Mouse (Mus musculus): ENCODE measurements around the gene Gabra1. TPM values are rescaled to one million over a fixed set of nuclear protein-coding genes. Genes with fewer than 3 reads are reported as not detected.
A peak's percentile ranks its signal among the peaks of the same experiment; 100 is the strongest.

Gene Gabra1
- 0.03 and 0.12 TPM in 2 replicates for polyA plus RNA-seq (2015; fragmentation: Nextera tagmentation; extraction: Ambion mirVana)

DNA sequence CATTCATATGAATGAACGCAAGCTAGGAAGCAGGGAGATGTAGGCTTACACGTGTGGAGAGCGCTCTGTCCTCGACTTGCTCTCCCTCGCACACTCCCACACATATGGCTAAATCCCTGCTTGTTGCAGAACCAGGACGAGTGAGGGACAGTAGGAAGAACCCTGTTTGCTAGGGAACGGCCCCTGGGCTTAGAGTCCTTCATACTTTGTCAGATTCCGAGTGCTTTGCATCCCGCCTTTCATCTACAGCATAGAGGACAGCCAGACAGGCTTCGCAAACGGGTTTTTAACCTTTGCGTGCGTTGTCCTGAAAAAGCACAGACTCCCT lies at the start of gene Gabra1:
Gene Gabra1 (minus strand): TSS at position 106 of the 328 bp plus-strand sequence.
- Histone ChIP-seq H3K27me3 (peaks cover 20% of the 10 kb centered on the region), H3K4me3 (replicated peaks) (peak within 1 kb of the TSS; percentile 29; the same call in 1 of the 2 replicates), H3K27ac (replicated peaks) (no peak within 1 kb of the TSS), H3K4me2 (peak within 1 kb of the TSS; percentile 50), H3K4me1 (replicated peaks) (no peaks in the 10 kb centered on the region), H3K36me3 (replicated peaks) (no peaks in the 10 kb centered on the region), H3K9ac (no peak within 1 kb of the TSS), H3K9me3 (replicated peaks) (no peaks in the 10 kb centered on the region)
- WGBS (ENCODE audit: insufficient replicate concordance), result 5% methylated on average over 13 of the region's 13 CpGs
- no peak for ATAC-seq (ENCODE audit: insufficient read depth)

DNA sequence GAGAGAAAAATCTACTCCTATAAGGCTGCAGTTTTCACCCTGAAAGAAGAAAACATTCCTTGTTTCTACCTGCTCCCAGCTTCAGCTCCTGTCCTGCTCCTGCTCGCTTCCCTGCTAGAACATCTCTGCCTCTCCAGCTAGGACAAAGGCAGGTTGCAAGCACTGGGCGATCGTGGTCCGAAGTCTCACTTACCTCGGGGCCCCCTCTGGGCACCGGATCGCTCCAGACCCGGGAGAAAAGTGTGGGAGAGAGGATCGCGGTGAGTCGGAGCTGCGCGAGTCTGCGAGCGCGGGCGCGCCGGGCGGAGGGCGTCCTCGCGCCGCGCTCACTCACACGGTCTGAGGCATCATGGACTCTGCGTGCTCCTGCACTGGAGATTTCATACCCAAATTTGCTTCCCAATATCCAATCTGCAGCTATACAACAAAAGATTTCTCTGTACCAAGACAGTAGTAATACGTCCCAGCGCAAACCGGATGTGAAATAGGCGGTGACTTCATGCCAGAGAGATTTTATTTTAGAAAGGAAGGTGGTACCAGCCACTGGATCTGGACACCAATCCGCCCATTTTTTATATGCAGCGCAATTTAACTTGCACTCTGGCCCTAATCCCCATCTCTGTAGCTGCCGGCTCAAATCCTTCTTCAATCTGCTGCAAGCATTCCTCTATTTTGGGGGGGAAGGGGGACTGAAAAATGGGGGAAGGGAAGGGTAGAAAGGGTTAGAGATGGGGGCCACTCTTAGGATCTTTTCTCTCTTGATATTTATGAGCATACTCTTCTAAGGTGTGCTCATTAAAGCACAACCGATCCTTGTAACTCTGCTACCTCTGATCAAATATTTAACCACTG lies 531 bp downstream of the Gabra1 start:
- Histone ChIP-seq H3K4me3 (replicated peaks) (peak overlapping the region; percentile 29; the same call in 1 of the 2 replicates), H3K27me3 (peaks cover 20% of the 10 kb centered on the region), H3K4me1 (replicated peaks) (no peaks in the 10 kb centered on the region), H3K27ac (replicated peaks) (no peak overlapping the region), H3K36me3 (replicated peaks) (no peaks in the 10 kb centered on the region), H3K4me2 (peak overlapping the region; percentile 50), H3K9ac (no peak overlapping the region), H3K9me3 (replicated peaks) (no peaks in the 10 kb centered on the region)
- ATAC-seq (ENCODE audit: insufficient read depth), result no peak
- WGBS (ENCODE audit: insufficient replicate concordance), result 1% methylated on average over 35 of the region's 35 CpGs

DNA sequence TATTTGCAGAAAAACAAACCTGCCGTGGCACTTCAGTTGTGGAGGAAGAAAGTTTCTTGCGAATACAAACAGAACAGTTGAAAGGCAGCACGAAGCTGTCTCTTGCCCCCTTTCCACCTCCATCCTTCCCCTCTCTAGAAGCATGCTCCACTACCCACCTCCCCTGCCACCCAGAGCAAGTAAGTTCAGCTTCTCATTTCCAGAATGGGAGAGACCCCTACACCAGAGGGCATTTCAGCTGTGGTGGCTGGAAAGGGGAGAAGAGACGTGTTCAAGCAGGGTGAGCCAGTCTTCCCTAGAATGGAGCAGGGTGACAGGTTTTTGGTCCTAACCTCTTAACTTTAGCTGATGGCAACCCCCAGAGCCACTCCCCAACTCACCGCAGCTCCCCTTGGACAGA lies 1.3 kb downstream of the Gabra1 start:
- ATAC-seq (ENCODE audit: insufficient read depth), result no peak
- no peak overlapping the region for H3K4me2 ChIP-seq

GRCm38 (mm10) chr11:42179535-42179934 lies 3.2 kb downstream of the Gabra1 start:
- WGBS (ENCODE audit: insufficient replicate concordance), result 59% methylated on average over 5 of the region's 5 CpGs
- H3K36me3 ChIP-seq (replicated peaks), result no peaks in the 10 kb centered on the region
- no peak overlapping the region for H3K4me3 ChIP-seq (replicated peaks)

More for the DNA sequence above, 1.3 kb downstream of the Gabra1 start:
- H3K4me3 ChIP-seq (replicated peaks), result no peak overlapping the region
- H3K9ac ChIP-seq, result no peak overlapping the region
- no peak overlapping the region for H3K27ac ChIP-seq (replicated peaks)
- no peaks in the 10 kb centered on the region for H3K4me1 ChIP-seq (replicated peaks)
- peaks cover 20% of the 10 kb centered on the region for H3K27me3 ChIP-seq
- H3K36me3 ChIP-seq (replicated peaks), result no peaks in the 10 kb centered on the region
- WGBS (ENCODE audit: insufficient replicate concordance), result 21% methylated on average over 5 of the region's 5 CpGs
- H3K9me3 ChIP-seq (replicated peaks), result no peaks in the 10 kb centered on the region

DNA sequence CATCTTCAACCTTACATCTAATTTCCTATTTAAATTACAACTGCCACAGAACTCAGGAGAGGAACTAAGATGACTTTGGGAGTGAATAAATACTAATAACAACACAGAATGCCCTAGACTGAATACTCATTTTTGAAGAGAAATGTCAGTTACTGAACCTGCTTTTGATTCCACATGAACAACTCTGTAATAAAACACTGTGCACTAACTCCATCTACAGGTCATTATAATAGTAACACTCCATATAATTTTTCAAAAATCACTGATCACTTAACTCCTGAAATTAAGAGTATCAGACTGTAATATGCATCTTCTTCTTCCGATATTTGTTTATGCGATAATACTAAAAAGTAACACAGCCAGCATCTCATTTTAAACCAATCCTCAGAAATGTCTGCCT lies 4.4 kb downstream of the Gabra1 start:
- Histone ChIP-seq H3K4me3 (replicated peaks) (no peak overlapping the region), H3K9ac (no peak overlapping the region), H3K27me3 (peaks cover 20% of the 10 kb centered on the region), H3K36me3 (replicated peaks) (no peaks in the 10 kb centered on the region), H3K27ac (replicated peaks) (no peak overlapping the region), H3K4me2 (no peak overlapping the region), H3K9me3 (replicated peaks) (no peaks in the 10 kb centered on the region), H3K4me1 (replicated peaks) (no peaks in the 10 kb centered on the region)
- ATAC-seq (ENCODE audit: insufficient read depth), result no peak
- 82% methylated on average over 2 of the region's 2 CpGs for WGBS (ENCODE audit: insufficient replicate concordance)

More at GRCm38 (mm10) chr11:42179535-42179934, 3.2 kb downstream of the Gabra1 start:
- H3K4me1 ChIP-seq (replicated peaks), result no peaks in the 10 kb centered on the region
- no peaks in the 10 kb centered on the region for H3K9me3 ChIP-seq (replicated peaks)
- no peak overlapping the region for H3K9ac ChIP-seq
- H3K4me2 ChIP-seq, result no peak overlapping the region
- ATAC-seq (ENCODE audit: insufficient read depth), result no peak
- no peak overlapping the region for H3K27ac ChIP-seq (replicated peaks)
- H3K27me3 ChIP-seq, result peaks cover 20% of the 10 kb centered on the region

DNA sequence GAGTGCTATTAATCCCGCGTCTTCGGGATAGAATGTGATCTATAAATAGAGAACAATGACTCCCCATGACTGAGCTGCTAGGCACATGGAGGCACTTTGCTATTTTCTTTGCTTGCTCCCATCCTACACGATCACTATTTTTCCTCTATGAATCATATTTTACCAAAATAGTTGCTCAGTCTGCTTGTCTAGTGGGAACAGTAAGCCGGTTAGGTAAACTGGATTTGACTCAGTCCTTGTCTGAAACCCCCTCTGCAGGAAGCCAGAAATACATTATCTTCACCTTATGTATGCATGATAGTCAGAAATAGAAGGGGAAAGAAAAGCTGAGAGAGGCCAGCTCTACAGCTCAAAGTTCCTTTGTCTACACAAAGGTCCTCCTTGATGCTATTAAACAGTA lies 31.3 kb downstream of the Gabra1 start:
- Histone ChIP-seq H3K36me3 (replicated peaks) (no peaks in the 10 kb centered on the region), H3K27me3 (no peaks in the 10 kb centered on the region), H3K4me3 (replicated peaks) (no peak overlapping the region), H3K4me1 (replicated peaks) (no peaks in the 10 kb centered on the region), H3K27ac (replicated peaks) (no peak overlapping the region), H3K4me2 (no peak overlapping the region), H3K9me3 (replicated peaks) (no peaks in the 10 kb centered on the region), H3K9ac (no peak overlapping the region)
- no peak for ATAC-seq (ENCODE audit: insufficient read depth)
- WGBS (ENCODE audit: insufficient replicate concordance), result 63% methylated on average over 5 of the region's 5 CpGs

- no peaks in the 10 kb centered on the region for H3K36me3 ChIP-seq (replicated peaks)
- WGBS (ENCODE audit: insufficient replicate concordance), result 53% methylated on average over 1 of the region's 1 CpGs
- H3K9me3 ChIP-seq (replicated peaks), result no peaks in the 10 kb centered on the region
- no peaks in the 10 kb centered on the region for H3K4me1 ChIP-seq (replicated peaks)
- ATAC-seq (ENCODE audit: insufficient read depth), result no peak
- no peaks in the 10 kb centered on the region for H3K27me3 ChIP-seq
- H3K4me3 ChIP-seq (replicated peaks), result no peak overlapping the region
- no peak overlapping the region for H3K27ac ChIP-seq (replicated peaks)
- H3K4me2 ChIP-seq, result no peak overlapping the region
- H3K9ac ChIP-seq, result no peak overlapping the region
These were observed 65.8 kb downstream of the Gabra1 start for GRCm38 (mm10) chr11:42116931-42117330.

GRCm38 (mm10) chr11:42110051-42110450 lies 72.7 kb downstream of the Gabra1 start:
- Histone ChIP-seq H3K36me3 (replicated peaks) (no peaks in the 10 kb centered on the region), H3K9ac (no peak overlapping the region), H3K4me1 (replicated peaks) (no peaks in the 10 kb centered on the region), H3K27ac (replicated peaks) (no peak overlapping the region), H3K9me3 (replicated peaks) (no peaks in the 10 kb centered on the region), H3K4me2 (no peak overlapping the region), H3K27me3 (no peaks in the 10 kb centered on the region), H3K4me3 (replicated peaks) (no peak overlapping the region)
- WGBS (ENCODE audit: insufficient replicate concordance), result 19% methylated on average over 1 of the region's 1 CpGs
- no peak for ATAC-seq (ENCODE audit: insufficient read depth)

DNA sequence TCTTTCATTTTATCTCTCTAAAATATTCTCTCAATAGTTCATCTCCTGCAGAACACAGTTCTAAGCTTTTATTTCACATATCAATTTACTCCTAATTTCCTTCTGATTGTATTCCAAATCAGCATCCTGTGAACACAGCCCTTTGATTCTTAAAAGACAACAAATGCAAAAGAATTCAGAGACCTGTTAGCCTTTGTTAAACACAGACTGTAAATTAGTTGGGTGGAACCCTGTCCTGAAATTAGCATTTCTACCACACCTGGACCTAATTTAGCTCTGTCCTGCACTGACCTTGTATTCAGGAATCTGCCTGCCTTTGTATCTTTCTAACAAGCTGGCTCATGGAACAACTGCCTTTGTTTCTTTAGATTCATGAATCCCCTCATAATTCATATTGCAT lies 73.1 kb downstream of the Gabra1 start:
- Histone ChIP-seq H3K27me3 (no peaks in the 10 kb centered on the region), H3K4me1 (replicated peaks) (no peaks in the 10 kb centered on the region), H3K9ac (no peak overlapping the region), H3K27ac (replicated peaks) (no peak overlapping the region), H3K9me3 (replicated peaks) (no peaks in the 10 kb centered on the region), H3K36me3 (replicated peaks) (no peaks in the 10 kb centered on the region), H3K4me3 (replicated peaks) (no peak overlapping the region), H3K4me2 (no peak overlapping the region)
- ATAC-seq (ENCODE audit: insufficient read depth), result no peak

DNA sequence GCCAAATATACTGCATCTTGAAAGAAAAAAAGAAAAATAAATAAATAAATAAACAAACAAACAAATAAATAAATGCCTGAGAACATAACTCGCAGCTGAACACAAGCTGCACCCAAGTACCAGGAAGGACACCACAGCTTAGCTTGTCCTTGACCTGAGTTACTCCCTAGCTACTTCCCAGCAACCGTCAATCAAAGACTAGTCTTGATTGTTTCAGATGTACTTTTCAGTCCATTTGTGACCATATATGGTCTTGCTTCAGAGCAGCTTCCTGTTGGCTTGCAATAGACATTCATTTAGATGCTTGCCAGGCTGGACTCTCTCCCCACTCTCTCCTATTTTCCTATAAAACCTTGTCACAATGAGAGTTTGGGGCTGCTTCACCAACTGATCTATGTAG lies 87.2 kb downstream of the Gabra1 start:
- Histone ChIP-seq H3K4me1 (replicated peaks) (no peaks in the 10 kb centered on the region), H3K36me3 (replicated peaks) (no peaks in the 10 kb centered on the region), H3K9ac (no peak overlapping the region), H3K27ac (replicated peaks) (no peak overlapping the region), H3K27me3 (no peaks in the 10 kb centered on the region), H3K4me2 (no peak overlapping the region), H3K4me3 (replicated peaks) (no peak overlapping the region), H3K9me3 (replicated peaks) (no peaks in the 10 kb centered on the region)
- 70% methylated on average over 2 of the region's 2 CpGs for WGBS (ENCODE audit: insufficient replicate concordance)
- no peak for ATAC-seq (ENCODE audit: insufficient read depth)

All from liver, embryonic 15.5 days (tissue).